Mouse (Mus musculus) thymus, adult 2 months (tissue): ENCODE measurements around the gene Snta1.

ENCODE experiments used
- CTCF ChIP-seq: fragments of 200-500 bp; IDR thresholded peaks from 2 replicates; pipeline ENCODE4 v1.5.1; 2012; ENCODE audit warnings: mild to moderate bottlenecking, control low read depth, low read length, moderate library complexity, borderline replicate concordance; ENCODE audit not compliant: control insufficient read depth, poor library complexity, insufficient read depth; ENCODE audit errors: extremely low read depth
- POLR2A ChIP-seq: fragments of 200-500 bp; IDR thresholded peaks from 2 replicates; pipeline ENCODE4 v1.6.1; 2012; ENCODE audit warnings: mild to moderate bottlenecking, low read length, control low read depth, moderate library complexity; ENCODE audit not compliant: control insufficient read depth, poor library complexity, insufficient read depth; ENCODE audit errors: extremely low read depth

- no peak for TF ChIP-seq CTCF
- TF ChIP-seq POLR2A = no peak
Measured at GRCm38 (mm10) chr2:154425522-154425921, 17.6 kb upstream of the Snta1 start.
